Mouse (Mus musculus): ENCODE measurements around the gene Tns1. TPM values are rescaled to one million over a fixed set of nuclear protein-coding genes. Genes with fewer than 3 reads are reported as not detected.
"Not testable (repeated sequence)": the region's sequence is repeated elsewhere in the genome, so short reads cannot be mapped to it uniquely, and the experiment has no call there.

Tns1 gene
- polyA plus RNA-seq (2015; fragmentation: Nextera tagmentation; extraction: Ambion mirVana): 121 and 140 TPM in 2 replicates

DNA sequence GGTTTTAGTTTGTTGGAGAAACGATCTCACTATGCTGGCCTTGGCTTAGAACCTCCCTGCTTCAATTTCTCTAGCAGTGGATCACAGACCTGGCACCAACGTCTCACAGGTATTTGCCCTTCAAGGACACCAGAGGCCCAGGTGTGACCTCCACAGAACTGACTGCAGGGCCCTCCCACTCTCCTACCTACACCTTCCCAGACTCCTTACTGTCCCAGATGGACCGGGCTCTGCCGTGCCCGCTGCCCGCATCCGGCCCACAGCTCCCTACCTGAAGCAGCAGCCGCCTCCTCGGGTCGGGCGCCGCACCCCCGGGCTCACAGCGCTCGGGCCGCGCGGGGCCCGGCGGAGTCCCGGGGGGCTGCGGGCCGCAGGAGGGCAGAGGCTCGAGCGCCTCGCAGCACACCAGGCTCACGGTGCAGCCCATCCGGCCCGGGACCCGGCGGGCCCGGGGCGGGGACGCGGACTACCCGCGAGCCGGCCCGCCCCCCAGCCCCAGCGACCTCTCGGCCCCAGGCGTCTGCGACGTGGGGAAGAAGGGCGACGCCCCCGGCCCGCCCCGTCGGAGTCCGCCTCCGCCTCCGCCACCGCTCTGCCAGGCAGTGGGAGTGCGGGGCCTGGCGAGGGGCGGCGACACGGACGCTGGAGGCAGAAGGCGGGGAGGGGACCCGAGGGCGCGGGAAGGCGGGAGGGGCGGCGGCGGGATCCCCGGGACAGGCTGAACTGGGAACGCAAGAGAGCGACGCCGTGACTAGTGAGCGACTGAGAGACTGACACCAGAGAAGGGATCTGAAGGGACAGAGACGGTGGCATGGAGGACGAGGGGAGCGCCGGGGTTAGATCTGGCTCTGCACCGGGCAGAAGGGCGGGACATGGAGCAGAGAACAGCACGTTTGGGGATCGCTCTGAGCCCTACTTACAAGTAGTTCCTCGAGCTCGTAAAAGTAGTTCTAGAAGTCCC lies at the start of gene Tns1:
TSS of gene Tns1 (minus strand) at position 429 of the 961 bp plus-strand sequence.
- Histone ChIP-seq H3K27ac (peak within 1 kb of the TSS; percentile 44), H3K4me2 (peak within 1 kb of the TSS; percentile 91), H3K4me3 (peak within 1 kb of the TSS; percentile 64), H3K9me3 (replicated peaks) (no peaks in the 10 kb centered on the region), H3K9ac (peak within 1 kb of the TSS; percentile 74), H3K4me1 (replicated peaks) (peaks cover 42% of the 10 kb centered on the region), H3K27me3 (peaks cover 5% of the 10 kb centered on the region; the same call in 1 of the 2 replicates), H3K36me3 (no peaks in the 10 kb centered on the region)
- WGBS: under 1% methylated on average over 84 of the region's 84 CpGs
- peak; percentile 84 for ATAC-seq (replicated peaks; ENCODE audit: insufficient number of reproducible peaks, insufficient read depth, low FRiP score, low read depth)

DNA sequence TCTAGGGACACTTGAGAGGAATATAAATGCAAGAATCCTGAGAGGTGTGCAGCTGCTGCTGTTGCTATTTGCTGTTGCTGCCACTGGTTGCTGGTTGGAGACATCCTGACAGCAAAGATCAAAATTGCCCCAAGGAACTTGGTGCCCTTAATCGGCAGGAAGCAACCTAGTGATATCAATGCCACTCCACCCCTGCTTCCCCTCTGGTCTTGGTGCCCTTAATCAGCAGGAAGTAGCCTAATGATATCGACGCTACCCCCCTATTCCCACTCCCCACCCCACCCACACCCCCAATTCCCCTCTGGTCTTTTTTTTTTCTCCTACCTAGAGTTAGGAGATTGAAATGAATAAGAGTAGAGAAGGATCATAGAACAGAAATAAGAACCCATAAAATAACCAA lies 48.5 kb upstream of the Tns1 start:
- Histone ChIP-seq H3K4me2 (no peak overlapping the region), H3K4me3 (no peak overlapping the region), H3K9me3 (replicated peaks) (no peaks in the 10 kb centered on the region), H3K4me1 (replicated peaks) (0 out of 2 replicates have a peak, but pooled peaks cover under 1% of the 10 kb centered on the region), H3K36me3 (no peaks in the 10 kb centered on the region), H3K27me3 (no peaks in the 10 kb centered on the region), H3K27ac (no peak overlapping the region), H3K9ac (no peak overlapping the region)
- no peak for ATAC-seq (replicated peaks; ENCODE audit: insufficient number of reproducible peaks, insufficient read depth, low FRiP score, low read depth)
- WGBS: 61% methylated on average over 3 of the region's 3 CpGs

- Histone ChIP-seq H3K36me3 (no peaks in the 10 kb centered on the region), H3K9me3 (replicated peaks) (no peaks in the 10 kb centered on the region), H3K4me3 (no peak overlapping the region), H3K27ac (no peak overlapping the region), H3K9ac (no peak overlapping the region), H3K4me2 (no peak overlapping the region), H3K27me3 (no peaks in the 10 kb centered on the region), H3K4me1 (replicated peaks) (no peaks in the 10 kb centered on the region)
- 86% methylated on average over 3 of the region's 3 CpGs for WGBS
- no peak for ATAC-seq (replicated peaks; ENCODE audit: insufficient number of reproducible peaks, insufficient read depth, low FRiP score, low read depth)
Measured at GRCm38 (mm10) chr1:74169721-74170120, 45.5 kb upstream of the Tns1 start.

DNA sequence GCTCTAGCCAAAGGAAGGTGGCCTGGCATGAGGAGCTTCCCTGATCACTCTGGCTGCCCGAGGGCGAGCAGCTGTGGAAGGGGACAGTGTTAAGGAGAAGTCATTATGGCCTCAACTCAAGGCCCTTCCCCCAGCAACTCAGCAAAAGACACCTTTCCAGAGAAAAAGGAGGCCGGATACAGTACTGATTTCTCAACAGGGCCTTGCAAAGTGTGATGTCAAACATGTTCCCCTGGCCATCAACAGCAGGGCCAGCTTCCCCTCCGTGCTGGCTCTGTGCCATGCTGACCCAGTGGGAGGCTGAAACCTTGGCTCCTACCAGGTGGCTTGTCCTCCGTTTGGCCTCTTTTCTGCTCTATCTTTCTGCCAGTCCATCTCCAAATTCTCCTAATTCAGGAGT lies 42.9 kb upstream of the Tns1 start:
- no peaks in the 10 kb centered on the region for H3K9me3 ChIP-seq (replicated peaks)
- H3K36me3 ChIP-seq: no peaks in the 10 kb centered on the region
- H3K4me3 ChIP-seq: no peak overlapping the region
- ATAC-seq (replicated peaks; ENCODE audit: insufficient number of reproducible peaks, insufficient read depth, low FRiP score, low read depth): no peak
- no peak overlapping the region for H3K27ac ChIP-seq
- H3K9ac ChIP-seq: no peak overlapping the region
- no peaks in the 10 kb centered on the region for H3K27me3 ChIP-seq
- WGBS: 73% methylated on average over 5 of the region's 5 CpGs
- H3K4me1 ChIP-seq (replicated peaks): no peaks in the 10 kb centered on the region
- H3K4me2 ChIP-seq: no peak overlapping the region

DNA sequence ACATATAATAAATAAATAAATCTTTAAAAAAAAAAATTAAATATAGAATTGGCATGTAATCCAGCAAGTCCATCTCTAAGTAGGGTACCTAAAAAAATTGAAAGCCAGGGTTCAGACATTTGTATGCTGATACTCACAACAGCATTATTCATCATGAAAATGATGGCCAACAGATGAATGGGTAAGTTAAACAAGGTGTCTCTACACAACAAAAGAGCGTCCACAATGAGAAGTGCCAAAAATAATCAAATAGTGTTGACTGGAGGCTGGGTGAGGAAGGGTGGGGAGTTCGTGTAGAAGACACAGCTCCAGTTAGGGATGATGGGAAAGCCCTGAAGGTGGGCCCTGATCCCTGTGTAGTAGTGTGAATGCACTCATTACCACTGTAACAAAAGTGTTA lies 35.8 kb upstream of the Tns1 start:
- no peaks in the 10 kb centered on the region for H3K9me3 ChIP-seq (replicated peaks)
- no peak overlapping the region for H3K27ac ChIP-seq
- no peak overlapping the region for H3K9ac ChIP-seq
- ATAC-seq (replicated peaks; ENCODE audit: insufficient number of reproducible peaks, insufficient read depth, low FRiP score, low read depth): no peak
- H3K36me3 ChIP-seq: no peaks in the 10 kb centered on the region
- no peaks in the 10 kb centered on the region for H3K27me3 ChIP-seq
- 40% methylated on average over 2 of the region's 2 CpGs for WGBS
- H3K4me1 ChIP-seq (replicated peaks): peaks cover 15% of the 10 kb centered on the region
- no peak overlapping the region for H3K4me2 ChIP-seq
- H3K4me3 ChIP-seq: no peak overlapping the region

- H3K4me1 ChIP-seq (replicated peaks): peaks cover 15% of the 10 kb centered on the region
- not testable (repeated sequence) for ATAC-seq (replicated peaks; ENCODE audit: insufficient number of reproducible peaks, insufficient read depth, low FRiP score, low read depth); H3K4me2 ChIP-seq; H3K9ac ChIP-seq; H3K36me3 ChIP-seq; H3K27ac ChIP-seq; H3K4me3 ChIP-seq; H3K9me3 ChIP-seq (replicated peaks); H3K27me3 ChIP-seq
- 80% methylated on average over 5 of the region's 5 CpGs for whole genome bisulfite sequencing
Measured at GRCm38 (mm10) chr1:74159613-74160012, 35.4 kb upstream of the Tns1 start.

GRCm38 (mm10) chr1:74156381-74156910 lies 32.2 kb upstream of the Tns1 start:
- Histone ChIP-seq H3K27me3 (no peaks in the 10 kb centered on the region), H3K4me1 (replicated peaks) (peaks cover 15% of the 10 kb centered on the region), H3K4me2 (peak overlapping the region; percentile 25), H3K9me3 (replicated peaks) (no peaks in the 10 kb centered on the region), H3K27ac (peak overlapping the region; percentile 73), H3K4me3 (no peak overlapping the region), H3K9ac (no peak overlapping the region), H3K36me3 (no peaks in the 10 kb centered on the region)
- WGBS: 39% methylated on average over 14 of the region's 14 CpGs
- no peak for ATAC-seq (replicated peaks; ENCODE audit: insufficient number of reproducible peaks, insufficient read depth, low FRiP score, low read depth)

DNA sequence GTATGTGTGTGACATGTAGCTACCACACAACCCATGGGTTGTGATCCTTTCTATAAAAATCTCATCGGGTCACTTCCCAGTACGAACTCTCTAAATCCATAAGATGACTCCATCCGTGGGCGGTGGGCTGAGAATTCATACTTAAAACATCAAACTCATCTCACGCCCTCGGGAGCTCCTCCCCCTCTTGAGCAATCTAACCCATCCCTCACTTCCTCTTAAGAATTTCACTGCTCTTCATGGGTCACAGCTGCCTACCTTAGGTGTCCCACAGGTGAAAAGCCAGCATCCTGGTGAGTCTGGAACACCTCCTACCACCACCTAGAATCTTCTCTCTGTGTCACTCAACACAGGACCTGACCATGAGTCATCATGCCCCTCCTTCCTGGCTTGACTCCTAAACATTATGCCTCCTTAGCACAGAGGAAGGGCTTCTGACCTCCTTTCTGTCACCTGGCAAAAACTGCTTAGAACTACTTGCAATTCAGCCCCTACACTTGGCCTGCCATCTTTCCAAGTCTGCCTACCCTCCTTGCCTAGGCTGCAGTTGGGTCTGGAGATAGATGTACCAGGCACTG lies 31.3 kb upstream of the Tns1 start:
- Histone ChIP-seq H3K36me3 (no peaks in the 10 kb centered on the region), H3K27ac (no peak overlapping the region), H3K4me1 (replicated peaks) (peaks cover 15% of the 10 kb centered on the region), H3K4me2 (no peak overlapping the region), H3K9ac (no peak overlapping the region), H3K4me3 (no peak overlapping the region), H3K27me3 (no peaks in the 10 kb centered on the region), H3K9me3 (replicated peaks) (no peaks in the 10 kb centered on the region)
- no peak for ATAC-seq (replicated peaks; ENCODE audit: insufficient number of reproducible peaks, insufficient read depth, low FRiP score, low read depth)
- 80% methylated on average over 6 of the region's 6 CpGs for WGBS

DNA sequence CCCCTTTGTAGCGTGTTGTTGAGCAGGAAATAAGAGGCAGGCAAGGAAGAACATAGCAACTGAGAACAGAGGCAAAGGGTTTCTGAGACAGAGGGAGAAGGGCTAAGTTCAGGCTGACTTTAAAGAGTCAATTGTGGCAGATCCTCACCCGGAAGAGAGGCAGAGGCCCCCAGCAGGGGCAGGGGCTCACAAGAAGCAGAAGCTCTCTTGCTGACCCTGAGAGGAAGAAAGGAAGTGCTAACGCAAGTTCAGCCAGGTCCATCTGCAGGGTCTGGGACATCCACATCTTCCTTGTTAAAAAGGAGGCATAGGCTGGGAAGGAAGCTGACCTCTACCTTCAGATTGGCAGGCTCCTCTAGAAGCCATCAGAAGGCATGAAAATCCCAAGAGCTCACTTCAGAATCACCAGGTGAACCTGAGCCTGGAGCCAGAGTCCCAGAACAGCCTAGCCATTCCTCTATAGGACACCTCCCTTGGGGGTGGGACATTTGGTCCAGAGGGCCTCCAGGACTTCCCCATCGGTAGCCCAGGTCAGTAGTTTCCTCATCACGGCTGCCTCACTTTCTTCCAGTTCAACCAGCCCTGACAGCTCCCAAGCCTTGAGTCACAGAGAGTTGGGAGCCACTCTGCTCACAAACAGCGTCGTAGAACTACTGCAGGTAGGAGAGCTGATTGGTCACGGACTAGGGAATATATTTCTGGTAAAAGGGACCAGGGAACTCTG lies 29.4 kb upstream of the Tns1 start, which contains the start of gene Cxcr2:
TSS of gene Cxcr2 (plus strand) at position 529 of the 724 bp plus-strand sequence.
- no peaks in the 10 kb centered on the region for H3K9me3 ChIP-seq (replicated peaks)
- no peak for ATAC-seq (replicated peaks; ENCODE audit: insufficient number of reproducible peaks, insufficient read depth, low FRiP score, low read depth)
- no peak within 1 kb of the TSS for H3K9ac ChIP-seq
- peaks cover 15% of the 10 kb centered on the region for H3K4me1 ChIP-seq (replicated peaks)
- H3K4me2 ChIP-seq: no peak within 1 kb of the TSS
- H3K27me3 ChIP-seq: no peaks in the 10 kb centered on the region
- 68% methylated on average over 8 of the region's 8 CpGs for WGBS
- no peak within 1 kb of the TSS for H3K27ac ChIP-seq
- H3K36me3 ChIP-seq: no peaks in the 10 kb centered on the region
- H3K4me3 ChIP-seq: no peak within 1 kb of the TSS

DNA sequence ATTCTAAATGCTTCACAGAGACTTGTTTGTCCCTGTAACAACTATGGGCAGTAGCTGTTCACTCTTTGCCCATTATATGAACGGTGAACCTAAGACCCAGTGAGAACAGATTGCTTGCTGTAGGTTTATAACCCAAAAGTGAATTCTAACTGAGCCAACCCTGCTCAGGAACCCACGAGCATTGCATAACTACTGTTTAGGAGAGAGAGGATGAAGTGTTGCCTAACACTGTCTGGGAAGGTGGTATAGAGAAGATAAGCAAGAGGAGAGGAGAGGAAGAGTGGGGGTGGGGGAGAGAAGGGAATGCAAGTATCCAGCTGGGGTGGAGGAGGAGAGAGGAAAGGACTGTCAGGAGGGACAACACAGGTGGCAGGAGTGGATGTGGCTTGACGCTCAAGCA lies 26.8 kb upstream of the Tns1 start:
- H3K4me2 ChIP-seq: no peak overlapping the region
- no peak overlapping the region for H3K9ac ChIP-seq
- H3K4me1 ChIP-seq (replicated peaks): peaks cover 18% of the 10 kb centered on the region
- no peaks in the 10 kb centered on the region for H3K9me3 ChIP-seq (replicated peaks)
- 46% methylated on average over 3 of the region's 3 CpGs for WGBS
- H3K4me3 ChIP-seq: no peak overlapping the region
- H3K27ac ChIP-seq: no peak overlapping the region
- no peaks in the 10 kb centered on the region for H3K27me3 ChIP-seq
- no peaks in the 10 kb centered on the region for H3K36me3 ChIP-seq
- no peak for ATAC-seq (replicated peaks; ENCODE audit: insufficient number of reproducible peaks, insufficient read depth, low FRiP score, low read depth)

DNA sequence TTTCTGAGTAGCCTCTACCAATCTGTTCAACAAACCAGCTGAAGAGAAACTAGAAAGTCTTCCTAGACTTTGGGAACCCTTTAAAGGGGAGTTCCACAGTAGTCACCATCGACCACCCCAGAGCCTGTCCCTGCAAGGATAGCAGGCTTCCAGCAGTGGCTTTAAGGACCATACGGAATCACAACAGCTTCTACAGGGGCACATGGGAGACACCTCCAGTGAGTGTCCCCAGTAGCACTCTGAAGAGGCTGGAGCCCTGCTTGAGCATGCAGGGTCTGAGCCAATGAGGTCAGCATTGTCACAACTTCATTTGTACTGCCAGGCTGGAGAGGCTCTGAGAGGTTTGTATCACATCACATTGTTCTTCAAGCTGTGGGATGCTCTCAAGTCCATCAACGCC lies 25.9 kb upstream of the Tns1 start:
- no peaks in the 10 kb centered on the region for H3K36me3 ChIP-seq
- WGBS: 81% methylated on average over 3 of the region's 3 CpGs
- no peaks in the 10 kb centered on the region for H3K9me3 ChIP-seq (replicated peaks)
- ATAC-seq (replicated peaks; ENCODE audit: insufficient number of reproducible peaks, insufficient read depth, low FRiP score, low read depth): no peak
- no peak overlapping the region for H3K27ac ChIP-seq
- no peaks in the 10 kb centered on the region for H3K27me3 ChIP-seq
- no peak overlapping the region for H3K4me3 ChIP-seq
- no peak overlapping the region for H3K9ac ChIP-seq
- no peak overlapping the region for H3K4me2 ChIP-seq
- H3K4me1 ChIP-seq (replicated peaks): peaks cover 15% of the 10 kb centered on the region

Data from heart, embryonic 15.5 days (tissue).